Mouse (Mus musculus) frontal cortex, adult 2 months (tissue): ENCODE measurements around the gene Prrt4. TPM values are rescaled to one million over a fixed set of nuclear protein-coding genes. Genes with fewer than 3 reads are reported as not detected.
A peak's percentile ranks its signal among the peaks of the same experiment; 100 is the strongest.

Experiments
- DNase-seq, 2 experiments: peaks; one replicate each; pipeline ENCODE4 v3.0.0; 2022; ENCODE audit warnings: low spot score in 1 of 2; ENCODE audit errors: extremely low spot score in 1 of 2
- polyA plus RNA-seq: library from polyadenylated mRNA; depleted of rRNA; stranded (reverse); fragments of >200 nt; gene quantifications from 2 replicates; pipeline ENCODE4 v1.2.3, GENCODE M21; 2012; rRNA removed

The Prrt4 gene
- polyA plus RNA-seq, 1 experiment, result 3.7 TPM

GRCm38 (mm10) chr6:29160786-29161185 is 18.6 kb downstream of the Prrt4 start:
- no peak for DNase-seq

GRCm38 (mm10) chr6:29156326-29156725 is 23.1 kb downstream of the Prrt4 start:
- DNase-seq, result no peak

- DNase-seq, result no peak
Measured at GRCm38 (mm10) chr6:29150001-29150400, 29.4 kb downstream of the Prrt4 start.

GRCm38 (mm10) chr6:29147407-29148010 is 31.9 kb downstream of the Prrt4 start:
- no peak for DNase-seq

GRCm38 (mm10) chr6:29146641-29147040 is 32.7 kb downstream of the Prrt4 start:
- no peak for DNase-seq

GRCm38 (mm10) chr6:29145456-29146307 is 33.7 kb downstream of the Prrt4 start:
- peak in 1 of 2 experiments; percentile 46 for DNase-seq

- DNase-seq, result no peak
Measured at GRCm38 (mm10) chr6:29144971-29145370, 34.4 kb downstream of the Prrt4 start.

- peak in 1 of 2 experiments; percentile 82 for DNase-seq
Measured at GRCm38 (mm10) chr6:29143608-29144007, 35.8 kb downstream of the Prrt4 start.

- DNase-seq, result no peak
Measured at GRCm38 (mm10) chr6:29137441-29137840, 41.9 kb downstream of the Prrt4 start.

- no peak for DNase-seq
Measured at GRCm38 (mm10) chr6:29133100-29133499, 46.3 kb downstream of the Prrt4 start.

- no peak for DNase-seq
Measured at GRCm38 (mm10) chr6:29126878-29127426, 52.4 kb downstream of the Prrt4 start.

- no peak for DNase-seq
Measured at GRCm38 (mm10) chr6:29119990-29120389, 59.4 kb downstream of the Prrt4 start.

Other genes with a start within 250 kb of the Prrt4 start
- gene Lep, start 119.4 kb downstream of the Prrt4 start, polyA plus RNA-seq, result not detected in 2 replicates
- gene Rbm28, start 14.6 kb downstream of the Prrt4 start, polyA plus RNA-seq, result 57.3 and 58.3 TPM in 2 replicates
- 58.2 and 64.1 TPM in 2 replicates for gene Impdh1, start 36.8 kb upstream of the Prrt4 start, polyA plus RNA-seq
- gene Hilpda, start 92.9 kb upstream of the Prrt4 start, polyA plus RNA-seq, result 8.7 and 10.6 TPM in 2 replicates
- 1.2 and 1.8 TPM in 2 replicates for gene Fam71f2, start 100.0 kb upstream of the Prrt4 start, polyA plus RNA-seq
- gene Fam71f1, start 139.6 kb upstream of the Prrt4 start, polyA plus RNA-seq, result 0.06 TPM in 1 of 2 replicates, not detected in the other
- gene Calu, start 168.5 kb upstream of the Prrt4 start, polyA plus RNA-seq, result 69.4 and 72.8 TPM in 2 replicates
- gene Opn1sw, start 208.9 kb upstream of the Prrt4 start, polyA plus RNA-seq, result 0.10 and 0.59 TPM in 2 replicates
- gene Ccdc136, start 216.7 kb upstream of the Prrt4 start, polyA plus RNA-seq, result 90.8 and 94.1 TPM in 2 replicates